Mouse (Mus musculus): ENCODE results near the gene Snrpa.

Gene Snrpa

DNA sequence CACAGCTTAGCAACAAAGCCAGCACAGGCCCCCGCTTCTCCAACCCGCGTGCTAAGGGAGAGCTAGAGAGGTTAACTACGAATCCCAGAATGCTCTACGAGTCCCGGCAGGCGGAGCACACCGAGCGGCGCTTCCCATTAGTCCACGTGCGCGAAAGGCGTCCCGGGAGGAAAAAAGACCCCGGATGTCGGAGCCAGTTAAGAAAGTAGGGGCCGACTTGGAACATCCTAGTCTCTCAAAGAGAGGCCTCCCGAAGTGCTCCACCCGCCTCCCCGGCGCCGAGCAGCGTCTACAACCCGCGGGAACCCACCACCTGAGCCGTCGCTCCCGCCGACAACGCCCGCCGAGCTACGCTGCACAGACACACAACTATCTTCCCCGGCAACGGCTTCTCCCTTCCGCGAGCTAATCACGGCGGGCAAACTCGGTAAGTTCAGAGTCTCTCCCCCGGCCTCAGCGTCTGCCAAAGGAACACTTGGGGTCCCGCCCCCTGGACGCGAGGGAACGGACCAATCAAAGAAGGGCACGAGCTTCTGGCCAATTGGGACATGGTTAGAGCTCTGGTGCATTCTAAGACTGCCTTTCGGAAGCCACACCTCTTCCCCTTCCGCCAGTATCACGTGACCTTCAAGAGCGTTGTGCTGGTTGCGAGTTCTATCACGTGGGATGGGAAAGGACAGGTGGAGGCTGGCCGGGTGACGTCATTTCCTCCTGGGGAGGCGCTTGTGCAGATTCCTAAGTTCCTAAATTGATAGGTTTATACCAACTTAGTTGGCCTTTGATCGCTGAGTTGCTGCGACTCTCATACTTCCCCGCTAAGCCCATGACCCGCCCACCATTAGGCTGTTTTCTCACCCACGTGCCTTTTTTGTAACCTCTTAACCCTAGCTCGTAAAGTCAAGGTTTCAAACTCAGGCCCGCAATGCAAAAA is at the start of gene Snrpa, which contains the start of gene BC024978:
TSS of gene Snrpa (minus strand) at position 591 of the 931 bp plus-strand sequence.
TSS of gene BC024978 (plus strand) at position 101 of the 931 bp plus-strand sequence.
- CTCF ChIA-PET = interaction anchor here in 3 of 4 experiments (0.6 to 3.5 kb wide), 14 partner anchors 11 to 296 kb away, joined by 3 to 15 read pairs (median 5); partner anchors contain the start of genes Coq8b (in 1 of the 3), Egln2 (in 1 of the 3) and Rab4b (in 1 of the 3)
- POLR2A ChIA-PET = interaction anchor here (0.5 to 24.1 kb wide), 134 partner anchors 8 to 1786 kb away, joined by 3 to 554 read pairs (median 5); partner anchors contain the start of genes Coq8b (in 3 of the 4), Egln2 (in 3 of the 4), Itpkc (in 3 of the 4) and Numbl (in 3 of the 4)

DNA sequence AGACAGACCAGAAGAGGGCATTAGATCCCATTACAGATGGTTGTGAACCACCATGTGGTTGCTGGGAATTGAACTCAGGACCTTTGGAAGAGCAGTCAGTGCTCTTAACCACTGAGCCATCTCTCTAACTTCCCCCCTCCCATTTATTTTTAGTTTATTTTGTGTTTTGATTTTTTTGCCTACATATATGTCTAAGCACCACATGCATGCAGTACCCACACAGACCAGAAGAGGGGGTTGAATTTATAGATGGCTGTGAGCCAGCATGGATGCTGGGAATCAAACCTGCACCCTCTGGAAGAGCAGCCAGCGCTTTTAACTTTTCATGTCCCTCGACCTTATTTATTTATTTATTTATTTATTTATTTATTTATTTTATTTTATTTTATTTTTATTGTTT is 48.0 kb upstream of the Snrpa start:
- POLR2A ChIA-PET = interaction anchor here in 3 of 4 experiments (0.9 to 5.5 kb wide), 9 partner anchors 11 to 47 kb away, joined by 3 to 34 read pairs (median 5); partner anchors contain the start of genes Coq8b (in 2 of the 3), BC024978 (in 1 of the 3), Numbl (in 1 of the 3) and Snrpa (in 1 of the 3)
- CTCF ChIA-PET = interaction anchor here in 3 of 4 experiments (0.6 to 4.3 kb wide), 16 partner anchors 8 to 463 kb away, joined by 3 to 42 read pairs (median 6); partner anchors contain the start of genes Coq8b (in 2 of the 3), Numbl (in 1 of the 3) and Rab4b (in 1 of the 3)

DNA sequence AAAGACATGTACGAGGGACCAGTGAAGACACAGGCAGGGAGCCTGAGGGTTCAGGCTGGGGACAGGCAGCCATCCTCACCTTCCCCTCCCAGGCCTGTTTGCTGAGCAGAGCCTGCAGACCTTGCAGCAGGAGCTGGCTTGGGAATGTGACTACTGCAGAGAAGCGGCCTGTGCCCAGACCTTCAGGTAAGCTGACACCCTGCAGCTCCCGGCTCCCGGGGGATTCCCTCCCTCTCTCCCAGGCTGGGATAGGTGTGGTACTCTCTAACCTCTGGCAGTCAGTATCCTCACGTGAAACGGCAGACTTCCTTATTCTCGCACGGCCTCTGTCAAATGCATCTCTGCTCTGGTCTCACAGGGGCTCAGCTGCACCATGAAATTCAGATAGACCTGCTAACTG is 47.1 kb upstream of the Snrpa start:
- CTCF ChIA-PET = interaction anchor here (0.6 to 4.3 kb wide), 23 partner anchors 9 to 438 kb away, joined by 3 to 42 read pairs (median 4); partner anchors contain the start of genes Coq8b (in 2 of the 4), Rab4b (in 2 of the 4) and Numbl (in 1 of the 4)
- POLR2A ChIA-PET = interaction anchor here (0.6 to 5.5 kb wide), 13 partner anchors 11 to 89 kb away, joined by 3 to 34 read pairs (median 3); partner anchors contain the start of genes Coq8b (in 2 of the 4), Numbl (in 2 of the 4), BC024978 (in 1 of the 4) and Snrpa (in 1 of the 4)

DNA sequence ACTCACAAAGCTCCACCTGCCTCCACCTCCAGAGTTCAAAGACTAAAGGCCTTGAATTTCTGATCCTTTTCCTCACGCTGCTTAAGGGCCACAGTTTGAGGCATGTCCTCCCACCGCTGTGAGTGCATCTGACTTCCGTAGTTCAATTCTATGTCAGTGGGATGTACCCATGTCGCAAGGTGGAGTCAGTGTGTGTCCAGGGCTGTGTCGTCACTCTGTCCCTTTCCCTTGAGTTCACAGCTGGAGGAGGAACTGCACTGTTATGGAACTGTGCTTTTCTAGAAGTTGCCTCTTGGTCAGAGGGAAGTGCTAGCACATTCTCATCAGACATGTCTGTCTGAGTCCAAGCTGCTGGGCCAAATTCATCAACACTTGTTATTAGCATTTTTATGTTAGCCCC is 42.5 kb upstream of the Snrpa start:
- ChIA-PET POLR2A (interaction anchor here in 2 of 4 experiments (1.0 to 5.5 kb wide), 2 partner anchors 19 to 47 kb away, joined by 3 to 34 read pairs; partner anchors contain the start of gene Numbl (in 1 of the 2)), CTCF (no interaction called here)

DNA sequence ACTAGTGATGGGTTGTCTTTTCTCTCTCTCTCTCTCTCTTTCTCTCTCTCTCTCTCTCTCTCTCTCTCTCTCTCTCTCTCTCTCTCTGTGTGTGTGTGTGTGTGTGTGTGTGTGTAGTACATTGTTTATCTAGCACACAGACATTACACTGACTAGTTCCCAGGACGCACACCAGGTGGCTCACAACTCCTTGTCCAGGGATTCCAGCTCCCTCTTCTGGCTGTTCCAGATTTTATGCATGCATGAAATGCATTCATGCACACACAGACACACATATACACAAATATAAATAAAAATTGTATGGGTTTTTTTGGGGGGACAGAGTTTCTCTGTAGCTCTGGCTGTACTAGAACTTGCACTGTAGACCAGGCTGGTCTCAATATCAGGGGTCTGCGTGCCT is 41.5 kb upstream of the Snrpa start:
- POLR2A ChIA-PET = interaction anchor here (0.5 to 1.6 kb wide), 26 partner anchors 10 to 810 kb away, joined by 3 to 9 read pairs (median 4); partner anchors contain the start of genes BC024978 (in 2 of the 4), Snrpa (in 2 of the 4) and Numbl (in 1 of the 4)
- CTCF ChIA-PET = interaction anchor here (0.5 to 1.4 kb wide), 20 partner anchors 9 to 1321 kb away, joined by 3 to 12 read pairs (median 4); partner anchors contain the start of genes BC024978 (in 1 of the 4), Itpkc (in 1 of the 4), Numbl (in 1 of the 4) and Rab4b (in 1 of the 4)

DNA sequence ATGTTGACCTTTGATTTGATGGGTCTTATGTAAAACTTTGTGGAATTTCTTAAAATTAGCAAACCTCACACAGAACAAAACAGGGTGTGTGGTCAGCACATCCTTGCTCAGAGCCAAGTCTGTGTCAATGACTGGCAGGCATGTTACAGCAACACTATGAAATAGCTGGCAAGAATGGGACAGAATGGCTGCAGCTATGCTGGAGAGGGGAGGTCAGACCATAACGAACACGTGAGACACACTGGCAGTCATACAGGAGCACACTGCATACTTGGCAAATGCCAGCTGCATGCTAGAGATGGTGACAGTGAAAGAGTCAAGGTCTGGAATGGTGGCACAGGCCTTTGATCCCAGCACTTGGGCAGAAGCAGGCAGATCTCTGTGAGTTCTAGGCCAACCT is 39.7 kb upstream of the Snrpa start:
- CTCF ChIA-PET = interaction anchor here in 1 of 4 experiments (1.5 kb wide), 1 partner anchor 49 kb away, joined by 4 read pairs; no protein-coding TSS in a partner anchor
- POLR2A ChIA-PET = interaction anchor here in 3 of 4 experiments (0.5 to 1.5 kb wide), 11 partner anchors 9 to 1561 kb away, joined by 3 to 6 read pairs (median 4); no protein-coding TSS in a partner anchor

DNA sequence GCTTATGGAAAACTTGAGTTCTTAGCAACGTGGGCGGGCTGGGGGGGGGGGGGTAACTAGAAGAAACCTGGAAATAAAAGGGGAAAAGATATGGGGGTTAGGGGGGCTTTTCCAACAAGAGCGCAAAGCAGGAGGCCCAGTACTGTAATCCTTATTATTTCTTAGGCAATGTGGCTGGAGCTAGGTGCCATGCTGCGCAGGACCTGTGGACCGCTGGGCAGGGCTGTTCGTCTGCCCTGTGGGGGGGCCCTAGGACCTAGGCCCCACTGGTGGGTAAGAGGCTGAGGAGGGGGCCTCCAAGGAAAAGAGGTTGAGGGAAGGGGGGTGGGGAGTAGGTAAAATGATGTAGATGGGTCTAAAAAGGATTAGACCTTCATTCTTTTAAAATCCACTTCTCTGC is 37.2 kb upstream of the Snrpa start:
- CTCF ChIA-PET = interaction anchor here in 3 of 4 experiments (0.6 to 3.6 kb wide), 38 partner anchors 10 to 258 kb away, joined by 3 to 48 read pairs (median 4); partner anchors contain the start of genes BC024978 (in 1 of the 3), Egln2 (in 1 of the 3), Numbl (in 1 of the 3) and Rab4b (in 1 of the 3)
- POLR2A ChIA-PET = interaction anchor here (0.6 to 7.6 kb wide), 88 partner anchors 9 to 1146 kb away, joined by 3 to 114 read pairs (median 5); partner anchors contain the start of genes BC024978 (in 3 of the 4), Egln2 (in 3 of the 4), Snrpa (in 3 of the 4) and Numbl (in 2 of the 4)

DNA sequence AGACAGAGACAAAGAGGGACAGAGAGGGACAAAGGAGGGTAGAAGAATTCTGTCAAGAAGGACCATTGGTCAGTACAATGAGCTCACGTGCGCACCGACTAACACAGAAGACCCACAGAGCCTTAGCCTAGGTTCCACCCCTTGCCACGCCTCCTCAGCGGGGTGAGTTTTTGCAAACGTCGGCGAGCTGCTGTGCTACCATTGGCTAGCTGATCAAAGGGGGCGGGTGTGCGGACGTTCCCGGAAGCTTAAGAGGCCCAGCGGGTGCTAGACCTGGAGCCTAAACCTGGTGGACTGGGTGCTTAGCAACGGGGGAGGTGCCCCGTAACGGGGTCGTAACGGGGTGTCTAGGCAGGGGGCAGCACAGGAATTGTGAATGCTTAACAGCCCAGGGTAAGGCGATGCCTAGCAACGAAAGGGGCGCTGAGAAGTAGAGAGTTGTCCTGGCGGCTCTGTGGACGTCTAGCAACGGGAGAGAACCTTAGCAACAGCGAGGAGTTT is 36.8 kb upstream of the Snrpa start, which contains the start of gene Coq8b:
TSS of gene Coq8b (plus strand) at position 243 of the 501 bp plus-strand sequence.
- POLR2A ChIA-PET = interaction anchor here (0.6 to 7.6 kb wide), 97 partner anchors 9 to 1146 kb away, joined by 3 to 114 read pairs (median 5); partner anchors contain the start of genes BC024978 (in 3 of the 4), Egln2 (in 3 of the 4), Snrpa (in 3 of the 4) and Numbl (in 2 of the 4)
- CTCF ChIA-PET = interaction anchor here (0.5 to 3.6 kb wide), 55 partner anchors 8 to 389 kb away, joined by 3 to 48 read pairs (median 4); partner anchors contain the start of genes Egln2 (in 2 of the 4), BC024978 (in 1 of the 4), Numbl (in 1 of the 4) and Rab4b (in 1 of the 4)

DNA sequence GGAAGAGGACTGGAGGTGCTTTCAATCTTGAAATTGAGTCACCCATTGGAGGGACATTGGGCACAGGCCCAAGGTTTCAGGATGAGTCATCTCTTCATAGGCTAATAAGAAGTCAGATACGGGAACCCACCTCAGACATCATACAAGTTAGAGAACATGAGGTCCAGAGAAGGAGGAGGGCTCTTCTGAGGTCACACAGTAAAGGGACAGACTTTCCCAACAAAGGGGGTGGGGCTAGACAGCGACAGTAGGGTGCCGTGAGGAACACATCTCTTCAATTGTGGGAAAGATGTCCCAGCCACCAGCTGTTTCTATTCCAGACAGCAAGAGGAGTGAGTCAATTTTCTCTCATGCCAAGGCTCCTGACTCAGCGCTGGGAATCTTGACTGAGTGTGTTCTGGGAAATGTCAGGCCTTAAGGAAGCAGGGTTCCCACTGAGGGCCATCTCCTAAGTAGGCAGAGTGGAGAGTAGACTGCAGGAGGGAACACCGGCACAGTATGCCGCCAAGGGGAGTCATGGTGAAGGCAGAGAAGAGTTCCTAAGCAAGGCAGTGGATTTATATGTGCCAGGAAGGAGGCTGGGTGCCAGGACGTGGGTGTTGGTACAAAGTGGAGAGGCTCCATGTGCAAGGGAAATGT is 35.7 kb upstream of the Snrpa start:
- CTCF ChIA-PET = interaction anchor here (0.9 to 3.6 kb wide), 26 partner anchors 8 to 322 kb away, joined by 3 to 48 read pairs (median 6); partner anchors contain the start of genes BC024978 (in 1 of the 4), Numbl (in 1 of the 4) and Snrpa (in 1 of the 4)
- POLR2A ChIA-PET = interaction anchor here in 3 of 4 experiments (0.9 to 7.6 kb wide), 44 partner anchors 9 to 276 kb away, joined by 3 to 114 read pairs (median 8); partner anchors contain the start of genes BC024978 (in 2 of the 3), Egln2 (in 2 of the 3), Snrpa (in 2 of the 3) and Gm21983 (in 1 of the 3)

DNA sequence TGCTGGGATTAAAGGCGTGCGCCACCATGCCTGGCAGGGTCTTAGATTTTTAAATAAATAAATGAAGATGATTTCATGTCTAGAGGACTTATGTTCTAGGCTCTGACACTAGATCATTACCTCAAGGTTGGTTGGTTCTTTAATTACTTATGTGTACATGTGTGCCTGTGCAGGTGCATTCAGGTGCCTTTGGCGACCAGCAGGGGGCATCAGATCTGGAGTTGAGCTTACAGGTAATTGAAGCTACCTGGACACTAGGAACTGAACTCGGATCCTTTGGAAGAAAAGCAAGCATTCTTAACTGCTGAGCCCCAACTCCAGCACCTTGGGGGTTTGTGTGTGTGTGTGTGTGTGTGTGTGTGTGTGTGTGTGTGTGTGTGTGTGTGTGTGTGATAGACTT is 34.7 kb upstream of the Snrpa start:
- POLR2A ChIA-PET = interaction anchor here in 3 of 4 experiments (0.6 to 7.6 kb wide), 35 partner anchors 9 to 949 kb away, joined by 3 to 114 read pairs (median 4); partner anchors contain the start of genes BC024978 (in 3 of the 3), Snrpa (in 3 of the 3), Egln2 (in 2 of the 3) and Dyrk1b (in 1 of the 3)
- CTCF ChIA-PET = interaction anchor here (0.5 to 3.6 kb wide), 57 partner anchors 9 to 419 kb away, joined by 3 to 48 read pairs (median 4); partner anchors contain the start of genes Rab4b (in 3 of the 4), BC024978 (in 1 of the 4), Numbl (in 1 of the 4) and Snrpa (in 1 of the 4)

DNA sequence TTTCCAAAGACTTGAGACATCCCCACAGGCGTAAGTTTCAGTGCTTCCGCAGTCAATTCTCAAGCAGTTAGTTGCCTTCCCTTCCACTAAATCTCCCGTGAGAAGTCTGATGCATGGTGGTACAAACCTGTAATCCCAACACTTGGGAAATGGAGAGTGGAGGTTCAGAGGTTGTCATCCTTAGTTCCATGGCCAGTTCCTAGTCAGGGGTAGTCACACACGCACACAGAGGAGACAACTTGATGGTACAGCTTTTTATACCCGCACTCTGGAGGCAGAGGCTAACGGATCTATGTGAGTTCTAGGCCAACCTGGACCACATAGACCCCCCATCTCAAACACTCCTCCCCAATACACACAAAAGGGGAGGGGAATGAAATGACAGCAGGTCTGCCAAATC is 32.8 kb upstream of the Snrpa start:
- POLR2A ChIA-PET = interaction anchor here in 3 of 4 experiments (0.5 to 7.6 kb wide), 43 partner anchors 9 to 1474 kb away, joined by 3 to 88 read pairs (median 5); partner anchors contain the start of genes BC024978 (in 3 of the 3), Snrpa (in 3 of the 3), Numbl (in 2 of the 3) and Rab4b (in 2 of the 3)
- CTCF ChIA-PET = interaction anchor here (0.6 to 1.6 kb wide), 10 partner anchors 9 to 103 kb away, joined by 3 to 7 read pairs (median 3); no protein-coding TSS in a partner anchor

DNA sequence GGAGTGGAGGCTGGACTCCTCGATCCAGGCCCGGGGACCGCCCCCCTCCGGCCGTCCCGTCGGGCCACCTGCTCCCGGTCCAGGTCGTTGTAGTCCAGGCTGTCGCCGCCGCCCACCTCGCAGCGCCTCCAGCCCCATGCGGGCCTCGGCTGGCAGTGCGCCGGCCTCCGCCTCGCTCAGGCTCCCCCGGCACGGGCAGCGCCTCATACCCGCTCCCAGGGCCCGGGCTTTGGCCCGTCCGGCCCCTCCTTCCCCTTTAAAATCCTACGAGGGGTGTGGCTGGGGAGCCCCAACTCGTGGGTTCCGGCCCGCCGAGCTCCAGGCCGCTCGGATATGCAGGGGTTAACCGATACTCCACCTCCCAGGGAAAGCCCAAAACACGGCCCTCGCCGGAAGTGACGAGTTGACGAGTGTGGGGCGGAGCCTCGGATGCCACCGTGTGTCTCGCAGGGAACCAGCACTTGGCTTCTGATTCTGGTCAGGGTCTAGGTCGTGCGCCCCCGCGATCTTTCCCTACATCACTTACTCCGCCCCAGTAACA is 32.3 kb upstream of the Snrpa start, which contains the start of gene Itpkc:
TSS of gene Itpkc (minus strand) at position 381 of the 541 bp plus-strand sequence.
- POLR2A ChIA-PET = interaction anchor here in 3 of 4 experiments (0.5 to 7.6 kb wide), 53 partner anchors 9 to 1541 kb away, joined by 3 to 88 read pairs (median 5); partner anchors contain the start of genes BC024978 (in 3 of the 3), Snrpa (in 3 of the 3), Egln2 (in 2 of the 3) and Numbl (in 2 of the 3)
- CTCF ChIA-PET = interaction anchor here (0.5 to 1.6 kb wide), 16 partner anchors 9 to 103 kb away, joined by 3 to 7 read pairs (median 3); partner anchors contain the start of gene Rab4b (in 1 of the 4)

DNA sequence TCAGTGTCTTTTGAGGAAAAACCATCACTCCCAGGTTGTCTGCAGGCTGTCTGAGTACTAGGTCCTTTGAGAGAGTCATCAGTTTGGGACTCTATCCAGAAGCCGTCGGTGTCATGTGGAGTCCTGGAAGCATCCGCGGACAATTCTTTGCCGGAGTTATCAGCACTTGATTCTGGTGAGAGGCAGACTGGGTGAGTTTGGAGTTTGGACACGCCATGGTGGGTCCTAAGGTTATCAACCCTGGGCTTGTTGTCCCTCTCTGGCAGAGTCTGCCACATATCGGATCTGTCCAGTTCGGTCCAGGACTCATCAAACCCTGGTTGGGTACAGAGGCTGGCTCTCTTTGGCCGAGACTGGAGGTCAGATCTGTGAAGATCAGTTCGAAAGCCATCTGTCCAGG is 31.6 kb upstream of the Snrpa start:
- ChIA-PET CTCF (interaction anchor here in 3 of 4 experiments (0.5 to 1.5 kb wide), 6 partner anchors 24 to 1818 kb away, joined by 3 read pairs; partner anchors contain the start of gene Rab4b (in 1 of the 3)), POLR2A (interaction anchor here in 3 of 4 experiments (1.0 to 7.6 kb wide), 27 partner anchors 8 to 280 kb away, joined by 3 to 88 read pairs (median 8); partner anchors contain the start of genes BC024978 (in 3 of the 3), Snrpa (in 3 of the 3), Egln2 (in 1 of the 3) and Rab4b (in 1 of the 3))

DNA sequence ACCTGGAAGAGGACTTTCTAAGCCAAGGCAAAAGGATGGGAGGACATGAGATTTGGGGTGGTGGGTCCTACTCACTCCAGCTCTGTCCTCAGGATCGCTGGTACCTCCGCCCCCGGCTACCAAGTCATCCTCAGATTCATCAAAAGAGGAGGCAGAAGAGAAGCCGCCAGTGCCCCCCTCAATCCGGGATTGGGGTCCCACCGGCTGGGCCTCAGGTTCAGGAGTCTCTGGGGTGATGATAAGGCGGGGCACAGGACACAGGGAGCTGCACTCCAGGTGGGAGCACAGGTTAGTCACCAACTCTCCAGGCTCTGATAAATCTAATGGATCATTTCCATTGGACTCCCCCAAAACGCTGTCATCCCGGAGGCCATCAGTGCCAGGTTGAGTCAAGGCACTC is 31.2 kb upstream of the Snrpa start:
- ChIA-PET POLR2A (interaction anchor here in 3 of 4 experiments (1.0 to 7.6 kb wide), 19 partner anchors 8 to 281 kb away, joined by 3 to 88 read pairs (median 9); partner anchors contain the start of genes BC024978 (in 3 of the 3), Snrpa (in 3 of the 3), Egln2 (in 1 of the 3) and Rab4b (in 1 of the 3)), CTCF (interaction anchor here in 1 of 4 experiments (1.1 to 1.5 kb wide), 2 partner anchors 23 to 49 kb away, joined by 3 read pairs; partner anchors contain the start of gene Rab4b)

Data from embryonic stem cell, embryonic (primary cell).